8 mouse cellular contexts compared by ENCODE assay signal in the genomic region with DNA sequence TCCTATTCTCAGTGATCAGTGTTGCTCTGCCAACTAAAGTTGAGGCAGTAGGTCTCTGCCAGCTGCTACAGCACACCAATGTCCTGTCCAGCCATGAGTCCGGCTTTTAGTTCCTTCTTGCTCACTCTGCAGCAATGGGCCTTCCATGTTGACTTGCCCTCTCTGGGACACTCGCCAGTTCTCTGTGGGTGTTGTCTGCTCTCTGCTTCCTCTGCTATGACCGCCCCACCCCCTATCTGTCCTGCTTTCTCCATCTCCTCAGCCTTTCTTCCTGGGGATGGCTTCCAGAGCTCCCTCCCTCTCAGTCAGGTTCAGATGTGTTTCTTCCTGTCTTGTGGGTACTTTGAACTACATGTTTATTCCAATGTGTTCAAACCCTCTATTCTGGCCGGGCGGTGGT. TPM values are rescaled to one million over a fixed set of nuclear protein-coding genes. Genes with fewer than 3 reads are reported as not detected.
DNase-seq lines count a peak whose midpoint lies in the region; ATAC-seq lines count a peak whose summit lies in the region.
"Had no signal": no experiment of that assay in that cellular context is flagged by ENCODE, and none has a peak within 500 bp of the region (broad histone marks: within the 10 kb centered on the region; RNA-seq: fewer than 3 reads in every experiment).

No protein-coding gene starts in this region.

- H3K36me3 ChIP-seq in intestine, embryonic 15.5 days, result no peaks in the 10 kb centered on the region

- H3K4me1 ChIP-seq in intestine, embryonic 15.5 days (replicated peaks), result peaks cover 9% of the 10 kb centered on the region; the same call in 1 of the 2 replicates

- 97% methylated on average over 5 of the region's 5 CpGs for WGBS in intestine, embryonic 15.5 days

- H3K27ac ChIP-seq in intestine, embryonic 15.5 days, result no peak overlapping the region
- H3K27ac ChIP-seq: limb, embryonic 12.5 days had no signal

- H3K4me3 ChIP-seq in intestine, embryonic 15.5 days (replicated peaks), result no peak overlapping the region
- H3K4me3 ChIP-seq: limb, embryonic 12.5 days had no signal

- H3K27me3 ChIP-seq in intestine, embryonic 15.5 days (replicated peaks), result no peaks in the 10 kb centered on the region
- H3K27me3 ChIP-seq: limb, embryonic 12.5 days had no signal

- no peak overlapping the region for H3K9ac ChIP-seq in intestine, embryonic 15.5 days
- H3K9ac ChIP-seq: limb, embryonic 12.5 days had no signal

- no peak overlapping the region for H3K4me2 ChIP-seq in intestine, embryonic 15.5 days (replicated peaks)
- H3K4me2 ChIP-seq: limb, embryonic 12.5 days had no signal

- peak; percentile 39 to 50 for DNase-seq in spleen, postnatal 36 days (ENCODE audit: low spot score in 2 of 2)
- no peak for DNase-seq in spleen, adult 12 weeks (ENCODE audit: low spot score)
- DNase-seq in cerebellum, postnatal 25 days, result peak; percentile 50 to 73
- DNase-seq in kidney, adult 9 months, result peak; percentile 70
- DNase-seq in testis, postnatal 10 days (ENCODE audit: low spot score), result peak; percentile 62

- no peaks in the 10 kb centered on the region for H3K9me3 ChIP-seq in intestine, embryonic 15.5 days
- H3K9me3 ChIP-seq: limb, embryonic 12.5 days had no signal

- ATAC-seq in intestine, embryonic 15.5 days, result no peak
- ATAC-seq in erythroblast, adult 5-6 weeks (replicated peaks; ENCODE audit: low FRiP score, poor library complexity, severe bottlenecking), result no peak

RNA-seq across cellular contexts. Expression of a gene that starts 1.7 kb away (rescaled TPM):
- polyA plus RNA-seq in intestine, embryonic 15.5 days (2015; fragmentation: Nextera tagmentation; extraction: Ambion mirVana), result 102 and 113 TPM in 2 replicates
- total RNA-seq in erythroblast, adult 5-6 weeks (2015; ENCODE audit: low replicate concordance), result 17.3 and 25.7 TPM in 2 replicates
- 13.1 and 16.7 TPM in 2 replicates for total RNA-seq in erythroblast, adult 5-6 weeks (2017; ENCODE audit: low replicate concordance)

RNA-seq across cellular contexts. Expression of a gene that starts 36.6 kb away (rescaled TPM):
- 260 and 262 TPM in 2 replicates for polyA plus RNA-seq in intestine, embryonic 15.5 days (2015; fragmentation: Nextera tagmentation; extraction: Ambion mirVana)
- 423 and 438 TPM in 2 replicates for total RNA-seq in erythroblast, adult 5-6 weeks (2015; ENCODE audit: low replicate concordance)
- 88.0 and 170 TPM in 2 replicates for total RNA-seq in erythroblast, adult 5-6 weeks (2017; ENCODE audit: low replicate concordance)

RNA-seq across cellular contexts. Expression of a gene that starts 48.6 kb away (rescaled TPM):
- 11.4 and 12.6 TPM in 2 replicates for polyA plus RNA-seq in intestine, embryonic 15.5 days (2015; fragmentation: Nextera tagmentation; extraction: Ambion mirVana)
- 1.0 and 16.5 TPM in 2 replicates for total RNA-seq in erythroblast, adult 5-6 weeks (2015; ENCODE audit: low replicate concordance)
- 3.8 and 6.5 TPM in 2 replicates for total RNA-seq in erythroblast, adult 5-6 weeks (2017; ENCODE audit: low replicate concordance)
